Mouse (Mus musculus) lung, embryonic 15.5 days (tissue): ENCODE data around the gene Mif. TPM values are rescaled to one million over a fixed set of nuclear protein-coding genes. Genes with fewer than 3 reads are reported as not detected.

ENCODE experiments used
- ATAC-seq: fragments of 200-750 bp; cut with Nextera tagmentation; 2 replicates; pipeline ENCODE4 v1.8.0; 2017; ENCODE audit warnings: moderate number of reproducible peaks, borderline replicate concordance; ENCODE audit not compliant: low FRiP score, low TSS enrichment; ENCODE audit errors: extremely low read depth
- H3K27ac ChIP-seq: fragments of 300-500 bp; sonication (generic); 2 replicates; pipeline ENCODE4 v1.5.1; 2015; ENCODE audit warnings: moderate library complexity, mild to moderate bottlenecking, inconsistent platforms
- H3K27me3 ChIP-seq: fragments of 300-500 bp; sonication (generic); 2 replicates; pipeline ENCODE4 v1.6.1; 2015; ENCODE audit warnings: inconsistent platforms
- H3K36me3 ChIP-seq: fragments of 300-500 bp; sonication (generic); 2 replicates; pipeline ENCODE4 v1.6.1; 2015; ENCODE audit warnings: inconsistent platforms
- H3K4me1 ChIP-seq: fragments of 300-500 bp; sonication (generic); 2 replicates; pipeline ENCODE4 v1.6.1; 2015; ENCODE audit warnings: inconsistent platforms
- H3K4me2 ChIP-seq: fragments of 300-500 bp; sonication (generic); 2 replicates; pipeline ENCODE4 v1.6.1; 2015; ENCODE audit warnings: inconsistent platforms, mild to moderate bottlenecking, moderate library complexity
- H3K4me3 ChIP-seq: fragments of 300-500 bp; sonication (generic); 2 replicates; pipeline ENCODE4 v1.5.1; 2015; ENCODE audit warnings: mild to moderate bottlenecking, inconsistent platforms
- H3K9ac ChIP-seq: fragments of 300-500 bp; sonication (generic); 2 replicates; pipeline ENCODE4 v1.6.1; 2015; ENCODE audit warnings: inconsistent platforms
- H3K9me3 ChIP-seq: fragments of 300-500 bp; sonication (generic); 2 replicates; pipeline ENCODE4 v1.6.1; 2016; ENCODE audit warnings: inconsistent platforms
- WGBS: fragments of 180-500 bp; shearing (Covaris S2); methylation state at CpG from one replicate; pipeline ENCODE4 v1.1.7; 2015; 5-methylcytosine and 5-hydroxymethylcytosine counted together
- polyA plus RNA-seq: library from polyadenylated mRNA; unstranded; fragments of >200 nt; fragmentation: Nextera tagmentation; extraction: Ambion mirVana; gene quantifications from 2 replicates; pipeline ENCODE4 v1.2.1, GENCODE M21; 2015

The Mif gene
- polyA plus RNA-seq, 1 experiment from 2014 or later: 1,625 TPM

DNA sequence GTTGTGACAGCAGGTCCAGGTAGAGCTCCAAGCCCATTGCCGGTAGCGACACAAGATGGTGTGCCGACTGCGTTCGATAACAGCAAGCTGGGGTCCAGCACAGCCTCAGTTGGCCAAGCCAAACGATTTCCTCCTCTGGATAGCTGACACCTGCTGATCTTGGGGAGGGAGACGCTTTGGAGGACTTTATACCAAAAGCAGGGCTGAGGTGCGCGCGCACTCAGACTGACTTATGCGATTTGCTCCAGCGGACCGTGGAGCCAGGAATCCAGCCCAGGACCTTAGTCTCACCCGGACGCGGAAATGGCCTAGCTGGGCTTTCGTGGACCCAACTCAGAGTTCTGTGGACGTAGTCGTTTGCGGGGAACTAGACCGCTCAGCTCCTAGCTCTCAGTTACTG lies 25.8 kb downstream of the Mif start:
- H3K9ac ChIP-seq: peak overlapping the region; percentile 52
- no peaks in the 10 kb centered on the region for H3K9me3 ChIP-seq
- H3K4me1 ChIP-seq: peaks cover 49% of the 10 kb centered on the region
- peak overlapping the region; percentile 82 for H3K4me2 ChIP-seq
- no peaks in the 10 kb centered on the region for H3K27me3 ChIP-seq
- peak overlapping the region; percentile 90 for H3K27ac ChIP-seq
- H3K36me3 ChIP-seq: no peaks in the 10 kb centered on the region
- no peak for ATAC-seq
- under 1% methylated on average over 21 of the region's 21 CpGs for WGBS
- peak overlapping the region; percentile 47 for H3K4me3 ChIP-seq

DNA sequence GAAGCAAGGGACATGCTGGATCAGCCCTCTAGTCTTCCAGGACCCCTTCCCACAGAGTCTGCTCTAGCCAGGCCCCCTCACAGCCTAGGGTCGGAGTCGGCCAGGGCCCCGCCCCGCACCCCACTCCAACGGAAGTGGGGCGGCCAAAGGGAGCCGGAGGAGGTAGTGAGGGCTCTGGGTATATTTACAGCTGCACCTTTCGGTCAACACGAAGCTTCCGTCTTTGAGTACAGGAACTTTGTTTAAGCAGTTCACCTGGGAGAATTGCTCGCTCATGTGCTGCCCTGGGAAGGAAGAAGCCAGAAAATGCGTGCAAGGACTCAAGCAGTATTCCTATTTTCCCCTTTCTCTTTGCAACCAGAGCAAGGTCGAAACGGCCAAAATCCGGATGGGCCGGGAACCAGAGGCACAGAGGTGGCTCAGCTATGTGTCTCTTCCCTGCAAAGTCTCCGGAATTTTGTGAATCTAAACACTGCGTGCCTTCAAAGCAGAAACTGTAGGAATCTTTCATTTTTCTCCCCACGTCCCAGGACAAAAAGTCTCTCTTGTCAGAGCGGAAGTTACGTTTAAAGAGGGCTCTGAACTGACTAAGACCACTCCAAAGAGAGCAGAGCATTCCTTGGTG lies 26.5 kb downstream of the Mif start:
- no peaks in the 10 kb centered on the region for H3K36me3 ChIP-seq
- no peak for ATAC-seq
- H3K4me3 ChIP-seq: peak overlapping the region; percentile 47
- no peaks in the 10 kb centered on the region for H3K27me3 ChIP-seq
- H3K4me1 ChIP-seq: peaks cover 52% of the 10 kb centered on the region
- peak overlapping the region; percentile 82 for H3K4me2 ChIP-seq
- peak overlapping the region; percentile 52 for H3K9ac ChIP-seq
- peak overlapping the region; percentile 90 for H3K27ac ChIP-seq
- no peaks in the 10 kb centered on the region for H3K9me3 ChIP-seq
- WGBS: 7% methylated on average over 21 of the region's 21 CpGs

DNA sequence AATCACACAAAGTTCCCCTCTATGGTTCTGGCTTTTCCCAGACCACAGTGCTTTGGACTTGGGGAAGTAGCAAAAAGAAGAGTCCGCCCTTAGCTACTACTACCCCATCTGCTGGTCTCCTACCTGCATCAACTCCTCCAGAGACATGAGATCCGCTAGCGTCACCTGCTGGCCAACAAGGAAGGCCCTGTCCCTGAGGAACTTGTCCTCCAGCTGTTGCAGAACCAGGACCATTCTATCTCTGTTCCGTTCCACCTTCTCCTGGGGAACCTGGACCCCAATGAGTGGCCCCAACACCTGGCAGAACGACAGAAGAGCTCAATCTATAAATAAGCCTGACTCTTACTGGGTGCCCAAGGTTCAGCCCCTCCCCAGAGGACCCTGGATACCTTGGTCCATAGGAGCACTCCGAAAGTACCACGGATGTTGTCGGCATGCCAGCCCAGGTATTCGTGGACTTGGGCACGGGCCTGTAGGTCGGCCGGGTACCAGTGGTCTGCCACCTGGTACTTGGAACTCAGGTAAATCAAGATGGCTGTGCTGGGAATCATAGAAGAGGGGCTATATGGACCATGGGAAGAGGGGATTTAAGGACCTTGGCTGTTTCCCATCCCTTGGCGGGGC lies 27.7 kb downstream of the Mif start:
- Histone ChIP-seq H3K4me2 (no peak overlapping the region), H3K9me3 (no peaks in the 10 kb centered on the region), H3K36me3 (no peaks in the 10 kb centered on the region), H3K9ac (no peak overlapping the region), H3K4me3 (no peak overlapping the region), H3K27ac (no peak overlapping the region), H3K4me1 (peaks cover 45% of the 10 kb centered on the region), H3K27me3 (no peaks in the 10 kb centered on the region)
- WGBS: 63% methylated on average over 13 of the region's 13 CpGs
- no peak for ATAC-seq

DNA sequence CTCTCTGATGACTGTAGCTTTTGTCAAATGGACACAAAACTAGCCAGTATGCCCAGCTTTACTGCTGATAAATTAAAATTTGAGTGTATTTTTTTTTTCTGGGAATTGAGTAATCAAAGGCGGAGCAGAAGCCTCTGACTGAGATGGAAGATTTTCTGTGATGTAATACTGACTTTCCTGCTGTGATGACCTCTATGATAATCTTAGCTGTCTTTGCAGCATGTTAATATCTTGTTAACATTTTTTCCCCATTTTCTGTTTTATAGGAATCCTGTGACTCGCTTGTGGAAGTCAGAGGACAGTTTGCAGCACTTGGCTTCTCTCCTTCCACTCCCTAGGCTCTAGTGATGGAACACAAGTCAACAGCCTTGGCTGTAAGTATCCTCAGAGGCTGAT lies 29.8 kb downstream of the Mif start:
- Histone ChIP-seq H3K4me3 (no peak overlapping the region), H3K36me3 (no peaks in the 10 kb centered on the region), H3K27me3 (no peaks in the 10 kb centered on the region), H3K9me3 (no peaks in the 10 kb centered on the region), H3K4me1 (peaks cover 32% of the 10 kb centered on the region), H3K9ac (no peak overlapping the region), H3K4me2 (no peak overlapping the region), H3K27ac (no peak overlapping the region)
- WGBS: 74% methylated on average over 2 of the region's 2 CpGs
- ATAC-seq: no peak

GRCm38 (mm10) chr10:75829529-75830274 lies 30.3 kb downstream of the Mif start:
- 70% methylated on average over 2 of the region's 2 CpGs for WGBS
- no peak overlapping the region for H3K4me2 ChIP-seq
- ATAC-seq: no peak
- no peaks in the 10 kb centered on the region for H3K9me3 ChIP-seq
- H3K27ac ChIP-seq: no peak overlapping the region
- no peaks in the 10 kb centered on the region for H3K27me3 ChIP-seq
- H3K36me3 ChIP-seq: no peaks in the 10 kb centered on the region
- H3K4me3 ChIP-seq: no peak overlapping the region
- H3K4me1 ChIP-seq: peaks cover 27% of the 10 kb centered on the region
- H3K9ac ChIP-seq: no peak overlapping the region

DNA sequence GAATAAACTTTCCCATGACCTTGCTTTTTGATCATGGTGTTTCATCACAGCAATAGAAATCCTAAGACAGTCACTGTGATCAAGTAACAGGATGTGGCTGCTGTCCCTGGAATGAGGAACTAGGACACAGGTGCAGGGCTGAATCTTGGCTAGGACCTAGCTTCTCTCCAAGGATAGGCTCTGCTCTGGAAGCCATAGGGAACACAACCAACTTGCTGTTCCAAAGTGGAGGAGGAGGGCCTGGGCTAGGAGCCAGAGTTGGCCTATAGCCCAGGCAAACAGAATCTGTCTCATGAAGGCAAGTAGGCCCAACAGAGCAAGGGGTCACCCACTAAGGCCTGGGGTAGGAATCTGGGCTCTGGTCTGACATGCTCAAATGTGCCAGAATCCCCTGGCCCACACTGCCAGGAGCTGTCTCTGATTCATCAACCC lies 31.5 kb downstream of the Mif start:
- no peak overlapping the region for H3K9ac ChIP-seq
- no peak overlapping the region for H3K4me3 ChIP-seq
- peaks cover 16% of the 10 kb centered on the region for H3K4me1 ChIP-seq
- no peak overlapping the region for H3K4me2 ChIP-seq
- peak; percentile 41 for ATAC-seq
- no peaks in the 10 kb centered on the region for H3K27me3 ChIP-seq
- no peaks in the 10 kb centered on the region for H3K9me3 ChIP-seq
- H3K36me3 ChIP-seq: no peaks in the 10 kb centered on the region
- H3K27ac ChIP-seq: 0 out of 2 replicates have a peak overlapping the region, but pooled peaks have one; percentile 8

- Histone ChIP-seq H3K27ac (peak overlapping the region; percentile 15; the same call in 1 of the 2 replicates), H3K4me1 (peaks cover 13% of the 10 kb centered on the region), H3K4me2 (no peak overlapping the region), H3K9me3 (no peaks in the 10 kb centered on the region), H3K27me3 (no peaks in the 10 kb centered on the region), H3K9ac (no peak overlapping the region), H3K36me3 (no peaks in the 10 kb centered on the region), H3K4me3 (no peak overlapping the region)
- peak; percentile 67 for ATAC-seq
- WGBS: 67% methylated on average over 4 of the region's 4 CpGs
These were observed 32.2 kb downstream of the Mif start for GRCm38 (mm10) chr10:75827668-75828360.

- Histone ChIP-seq H3K4me1 (peaks cover 13% of the 10 kb centered on the region), H3K9ac (no peak overlapping the region), H3K27me3 (no peaks in the 10 kb centered on the region), H3K4me2 (no peak overlapping the region), H3K4me3 (no peak overlapping the region), H3K27ac (no peak overlapping the region), H3K36me3 (no peaks in the 10 kb centered on the region), H3K9me3 (no peaks in the 10 kb centered on the region)
- WGBS: 74% methylated on average over 4 of the region's 4 CpGs
- ATAC-seq: no peak
These were observed 35.5 kb downstream of the Mif start for GRCm38 (mm10) chr10:75824530-75824929.

DNA sequence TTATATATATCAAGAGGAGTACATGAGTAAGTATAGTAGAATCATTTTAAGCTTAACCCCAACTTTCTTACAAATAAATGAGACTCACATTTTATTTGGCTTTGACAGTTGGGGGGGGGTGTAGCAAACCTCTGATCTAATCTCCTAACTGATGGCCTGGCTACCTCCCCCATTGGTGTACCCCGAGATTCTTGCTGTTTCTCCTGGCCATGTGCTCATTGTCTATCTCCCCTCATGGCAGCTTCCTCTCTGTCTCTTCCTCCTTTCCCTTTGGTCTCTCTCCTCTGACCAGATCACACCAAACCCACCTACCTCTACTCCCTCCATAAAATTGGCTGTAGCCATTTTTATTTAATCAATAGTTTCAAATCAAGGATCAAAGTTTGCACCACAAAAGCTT lies 36.3 kb downstream of the Mif start:
- WGBS: 78% methylated on average over 1 of the region's 1 CpGs

DNA sequence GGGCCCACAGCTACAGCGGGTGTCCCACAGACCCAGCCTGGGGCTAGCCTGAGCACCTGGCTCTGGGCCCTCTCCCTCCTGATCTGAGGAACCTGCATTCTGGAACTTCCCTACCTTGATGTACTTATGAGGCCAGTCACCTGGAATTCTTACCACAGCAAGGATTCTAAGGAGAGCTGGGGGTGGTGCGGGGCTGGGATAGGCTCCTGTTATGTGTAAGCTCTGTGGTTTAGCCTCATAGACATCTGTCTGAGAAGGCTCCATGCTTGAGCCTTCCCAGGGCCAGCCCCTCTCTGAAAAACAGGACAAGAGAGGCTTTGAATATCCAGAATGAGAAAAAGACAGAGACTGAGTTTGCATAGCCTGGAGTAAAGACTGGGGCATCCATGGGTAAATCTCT lies 37.6 kb downstream of the Mif start, which contains the start of gene Gstt4:
Gene Gstt4, minus strand, starts transcription at position 101 of the 400 bp plus-strand sequence.
- no peaks in the 10 kb centered on the region for H3K36me3 ChIP-seq
- H3K4me3 ChIP-seq: no peak within 1 kb of the TSS
- no peak for ATAC-seq
- no peaks in the 10 kb centered on the region for H3K27me3 ChIP-seq
- no peaks in the 10 kb centered on the region for H3K9me3 ChIP-seq
- 94% methylated on average over 2 of the region's 2 CpGs for WGBS
- no peak within 1 kb of the TSS for H3K4me2 ChIP-seq
- no peak within 1 kb of the TSS for H3K9ac ChIP-seq
- H3K4me1 ChIP-seq: peaks cover 5% of the 10 kb centered on the region
- no peak within 1 kb of the TSS for H3K27ac ChIP-seq

More for the DNA sequence above, 36.3 kb downstream of the Mif start:
- Histone ChIP-seq H3K9ac (no peak overlapping the region), H3K4me1 (peaks cover 11% of the 10 kb centered on the region), H3K4me2 (no peak overlapping the region), H3K36me3 (no peaks in the 10 kb centered on the region), H3K27ac (no peak overlapping the region), H3K9me3 (no peaks in the 10 kb centered on the region), H3K4me3 (no peak overlapping the region), H3K27me3 (no peaks in the 10 kb centered on the region)
- ATAC-seq: no peak

- Histone ChIP-seq H3K4me3 (no peak overlapping the region), H3K36me3 (no peaks in the 10 kb centered on the region), H3K9me3 (no peaks in the 10 kb centered on the region), H3K4me1 (no peaks in the 10 kb centered on the region), H3K9ac (no peak overlapping the region), H3K27ac (no peak overlapping the region), H3K4me2 (no peak overlapping the region), H3K27me3 (no peaks in the 10 kb centered on the region)
- WGBS: 81% methylated on average over 5 of the region's 5 CpGs
- no peak for ATAC-seq
These were observed 40.2 kb downstream of the Mif start for GRCm38 (mm10) chr10:75819882-75820281.
